Mouse (Mus musculus) embryonic facial prominence, embryonic 15.5 days (tissue): ENCODE results near the gene Nedd9. TPM values are rescaled to one million over a fixed set of nuclear protein-coding genes. Genes with fewer than 3 reads are reported as not detected.

Experiments
- ATAC-seq: fragments of 200-750 bp; cut with Nextera tagmentation; 2 replicates; pipeline ENCODE4 v1.8.0; 2017; ENCODE audit warnings: low read depth, moderate TSS enrichment; ENCODE audit not compliant: insufficient number of reproducible peaks, low FRiP score, low TSS enrichment
- H3K27ac ChIP-seq: fragments of 300-500 bp; sonication (generic); replicated peaks from 2 replicates; pipeline ENCODE4 v1.5.1; 2015; ENCODE audit warnings: mild to moderate bottlenecking, inconsistent platforms
- H3K27me3 ChIP-seq: fragments of 300-500 bp; sonication (generic); 2 replicates; pipeline ENCODE4 v1.6.1; 2015; ENCODE audit warnings: inconsistent platforms
- H3K36me3 ChIP-seq: fragments of 300-500 bp; sonication (generic); 2 replicates; pipeline ENCODE4 v1.6.1; 2015; ENCODE audit warnings: mild to moderate bottlenecking, inconsistent platforms
- H3K4me1 ChIP-seq: fragments of 300-500 bp; sonication (generic); 2 replicates; pipeline ENCODE4 v1.6.1; 2015; ENCODE audit warnings: inconsistent platforms
- H3K4me2 ChIP-seq: fragments of 300-500 bp; sonication (generic); replicated peaks from 2 replicates; pipeline ENCODE4 v1.6.1; 2015; ENCODE audit warnings: mild to moderate bottlenecking, inconsistent platforms
- H3K4me3 ChIP-seq: fragments of 300-500 bp; sonication (generic); replicated peaks from 2 replicates; pipeline ENCODE4 v1.5.1; 2015; ENCODE audit warnings: mild to moderate bottlenecking, inconsistent platforms
- H3K9ac ChIP-seq: fragments of 300-500 bp; sonication (generic); 2 replicates; pipeline ENCODE4 v1.6.1; 2015; ENCODE audit warnings: inconsistent platforms
- H3K9me3 ChIP-seq: fragments of 300-500 bp; sonication (generic); replicated peaks from 2 replicates; pipeline ENCODE4 v1.6.1; 2016; ENCODE audit warnings: inconsistent platforms
- whole genome bisulfite sequencing: fragments of 180-500 bp; shearing (Covaris S2); methylation state at CpG from one replicate; pipeline ENCODE4 v1.1.7; 2015; 5-methylcytosine and 5-hydroxymethylcytosine counted together
- polyA plus RNA-seq: library from polyadenylated mRNA; unstranded; fragments of >200 nt; fragmentation: Nextera tagmentation; extraction: Ambion mirVana; gene quantifications from 2 replicates; pipeline ENCODE4 v1.2.1, GENCODE M21; 2015

The Nedd9 gene
- polyA plus RNA-seq, 1 experiment from 2014 or later, result 32.3 TPM

DNA sequence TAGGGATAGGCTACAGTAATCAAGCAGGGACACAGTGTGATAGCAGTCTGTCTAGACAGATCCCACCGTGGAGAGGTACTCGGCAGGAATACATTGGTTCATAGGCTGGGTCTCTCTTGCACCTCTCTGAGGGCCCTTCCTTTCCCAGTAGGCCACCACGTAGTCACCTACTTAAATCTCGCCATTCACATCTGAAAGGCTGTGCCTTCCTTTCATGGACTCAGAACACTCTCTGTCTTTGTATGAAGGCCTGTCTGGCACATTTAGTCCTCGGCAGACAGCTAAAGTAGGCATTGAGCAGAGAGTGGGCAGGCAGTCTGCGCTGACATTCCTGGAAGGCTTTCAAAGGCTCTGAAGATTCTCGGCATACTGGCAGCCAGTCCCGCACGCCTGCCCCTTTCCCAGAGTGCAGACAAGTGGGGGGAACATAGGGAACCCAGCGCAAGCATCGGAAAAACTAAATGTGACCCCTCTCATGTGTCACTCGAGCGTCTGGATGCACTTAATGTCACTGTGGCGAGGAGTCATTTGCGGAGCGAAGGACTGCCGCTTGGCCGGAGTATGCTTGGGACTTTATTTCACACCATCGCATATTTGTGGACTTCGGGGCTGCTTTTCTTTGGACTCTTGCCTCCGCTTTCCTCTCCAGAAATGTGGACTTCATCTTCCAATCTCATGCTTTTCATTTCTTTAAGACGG, 147.4 kb downstream of the Nedd9 start:
- H3K9ac ChIP-seq, result no peak overlapping the region
- H3K4me1 ChIP-seq, result peaks cover 39% of the 10 kb centered on the region
- peak overlapping the region; percentile 31 for H3K4me2 ChIP-seq
- H3K9me3 ChIP-seq, result no peaks in the 10 kb centered on the region
- H3K4me3 ChIP-seq, result no peak overlapping the region
- peak; percentile 69 for ATAC-seq
- H3K36me3 ChIP-seq, result peaks cover 6% of the 10 kb centered on the region
- 30% methylated on average over 22 of the region's 22 CpGs for WGBS
- peak overlapping the region; percentile 88 for H3K27ac ChIP-seq
- no peaks in the 10 kb centered on the region for H3K27me3 ChIP-seq

DNA sequence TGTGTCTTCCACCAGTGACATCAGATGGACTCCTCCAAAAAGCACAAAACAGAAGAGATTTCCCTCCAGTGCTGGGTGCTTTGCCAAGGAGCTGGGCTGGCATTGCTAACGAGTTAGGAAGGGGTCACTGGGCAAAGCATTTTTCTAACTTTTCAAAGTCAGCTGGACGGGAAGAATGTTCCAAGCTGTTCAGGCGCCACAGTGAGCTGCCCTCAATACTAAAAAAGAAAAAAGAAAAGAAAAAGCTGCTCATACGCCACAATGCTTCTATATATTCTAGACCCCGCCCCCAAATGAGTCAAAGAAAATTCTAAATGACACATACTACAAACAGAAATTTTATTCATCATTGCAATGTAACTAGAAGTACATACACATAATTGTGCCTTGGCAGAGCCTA, 148.0 kb downstream of the Nedd9 start:
- peaks cover 39% of the 10 kb centered on the region for H3K4me1 ChIP-seq

GRCm38 (mm10) chr13:41337407-41337806, 149.8 kb downstream of the Nedd9 start:
- Histone ChIP-seq H3K9ac (no peak overlapping the region), H3K36me3 (peaks cover 6% of the 10 kb centered on the region), H3K4me3 (no peak overlapping the region), H3K4me2 (no peak overlapping the region), H3K4me1 (peaks cover 38% of the 10 kb centered on the region), H3K27ac (no peak overlapping the region), H3K9me3 (no peaks in the 10 kb centered on the region), H3K27me3 (no peaks in the 10 kb centered on the region)
- ATAC-seq, result no peak
- 85% methylated on average over 2 of the region's 2 CpGs for WGBS

More for the DNA sequence above, 148.0 kb downstream of the Nedd9 start:
- peak overlapping the region; percentile 88 for H3K27ac ChIP-seq
- no peak overlapping the region for H3K4me2 ChIP-seq
- no peaks in the 10 kb centered on the region for H3K27me3 ChIP-seq
- WGBS, result 65% methylated on average over 5 of the region's 5 CpGs
- H3K9me3 ChIP-seq, result no peaks in the 10 kb centered on the region
- ATAC-seq, result no peak
- H3K9ac ChIP-seq, result no peak overlapping the region
- peaks cover 6% of the 10 kb centered on the region for H3K36me3 ChIP-seq
- no peak overlapping the region for H3K4me3 ChIP-seq

DNA sequence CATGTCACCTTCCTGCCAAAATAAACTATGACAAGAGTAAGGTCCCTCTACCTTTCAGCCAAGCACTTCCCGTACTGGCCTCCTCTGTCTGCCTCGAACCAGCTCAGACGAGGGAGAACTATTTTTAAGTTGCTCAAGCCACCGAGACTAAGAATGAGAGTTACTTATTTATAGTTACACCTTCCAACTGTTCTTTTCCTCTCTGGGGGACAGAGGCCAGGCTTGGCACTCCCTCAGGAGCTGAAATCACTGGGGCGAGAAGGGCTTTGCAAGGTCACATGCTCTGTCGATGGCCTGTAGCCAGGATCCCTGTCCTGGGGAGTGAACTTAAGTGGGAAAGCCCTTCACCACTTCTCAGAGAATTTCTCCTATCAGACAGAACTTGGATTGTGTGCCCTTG, 150.9 kb downstream of the Nedd9 start:
- H3K27ac ChIP-seq, result no peak overlapping the region
- no peaks in the 10 kb centered on the region for H3K9me3 ChIP-seq
- ATAC-seq, result no peak
- no peak overlapping the region for H3K4me3 ChIP-seq
- H3K4me2 ChIP-seq, result no peak overlapping the region
- H3K27me3 ChIP-seq, result no peaks in the 10 kb centered on the region
- H3K4me1 ChIP-seq, result peaks cover 29% of the 10 kb centered on the region
- H3K36me3 ChIP-seq, result peaks cover 6% of the 10 kb centered on the region
- 38% methylated on average over 6 of the region's 6 CpGs for WGBS
- H3K9ac ChIP-seq, result no peak overlapping the region

DNA sequence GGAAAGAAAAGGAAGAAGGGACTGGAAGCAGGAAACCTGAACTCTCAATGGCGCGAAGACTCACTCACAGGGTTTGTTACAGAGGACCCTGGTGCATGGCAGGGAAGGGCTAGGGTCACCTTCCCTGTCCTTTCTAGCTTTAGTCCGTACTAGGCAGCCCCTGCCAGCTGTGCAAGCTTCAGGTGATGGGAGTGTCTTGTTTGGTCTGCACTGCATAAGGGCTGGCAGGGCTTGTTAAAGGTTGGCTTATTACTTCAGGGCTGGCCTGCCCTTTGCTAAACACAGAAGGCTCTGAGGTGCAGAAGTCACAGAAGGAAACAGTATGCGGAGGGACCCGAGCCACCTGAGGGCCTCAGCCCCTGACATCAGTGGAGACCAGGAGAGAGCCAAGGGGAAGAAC, 151.4 kb downstream of the Nedd9 start:
- no peaks in the 10 kb centered on the region for H3K9me3 ChIP-seq
- no peaks in the 10 kb centered on the region for H3K27me3 ChIP-seq
- no peak for ATAC-seq
- H3K4me2 ChIP-seq, result no peak overlapping the region
- 85% methylated on average over 5 of the region's 5 CpGs for WGBS
- no peak overlapping the region for H3K4me3 ChIP-seq
- no peak overlapping the region for H3K27ac ChIP-seq
- H3K36me3 ChIP-seq, result peaks cover 6% of the 10 kb centered on the region
- peaks cover 24% of the 10 kb centered on the region for H3K4me1 ChIP-seq
- H3K9ac ChIP-seq, result no peak overlapping the region

- ATAC-seq, result no peak
- Histone ChIP-seq H3K4me2 (no peak overlapping the region), H3K4me1 (peaks cover 15% of the 10 kb centered on the region), H3K4me3 (no peak overlapping the region), H3K36me3 (peaks cover 6% of the 10 kb centered on the region), H3K9ac (no peak overlapping the region), H3K27ac (no peak overlapping the region), H3K9me3 (no peaks in the 10 kb centered on the region), H3K27me3 (no peaks in the 10 kb centered on the region)
- 79% methylated on average over 5 of the region's 5 CpGs for WGBS
Observed at GRCm38 (mm10) chr13:41334641-41335000, 152.5 kb downstream of the Nedd9 start.

- H3K27me3 ChIP-seq, result no peaks in the 10 kb centered on the region
- H3K4me2 ChIP-seq, result no peak overlapping the region
- no peak overlapping the region for H3K4me3 ChIP-seq
- no peaks in the 10 kb centered on the region for H3K9me3 ChIP-seq
- H3K9ac ChIP-seq, result no peak overlapping the region
- no peak for ATAC-seq
- H3K36me3 ChIP-seq, result peaks cover 6% of the 10 kb centered on the region
- WGBS, result 73% methylated on average over 14 of the region's 14 CpGs
- peaks cover 9% of the 10 kb centered on the region for H3K4me1 ChIP-seq
- H3K27ac ChIP-seq, result no peak overlapping the region
Observed at GRCm38 (mm10) chr13:41333889-41334640, 153.1 kb downstream of the Nedd9 start.

DNA sequence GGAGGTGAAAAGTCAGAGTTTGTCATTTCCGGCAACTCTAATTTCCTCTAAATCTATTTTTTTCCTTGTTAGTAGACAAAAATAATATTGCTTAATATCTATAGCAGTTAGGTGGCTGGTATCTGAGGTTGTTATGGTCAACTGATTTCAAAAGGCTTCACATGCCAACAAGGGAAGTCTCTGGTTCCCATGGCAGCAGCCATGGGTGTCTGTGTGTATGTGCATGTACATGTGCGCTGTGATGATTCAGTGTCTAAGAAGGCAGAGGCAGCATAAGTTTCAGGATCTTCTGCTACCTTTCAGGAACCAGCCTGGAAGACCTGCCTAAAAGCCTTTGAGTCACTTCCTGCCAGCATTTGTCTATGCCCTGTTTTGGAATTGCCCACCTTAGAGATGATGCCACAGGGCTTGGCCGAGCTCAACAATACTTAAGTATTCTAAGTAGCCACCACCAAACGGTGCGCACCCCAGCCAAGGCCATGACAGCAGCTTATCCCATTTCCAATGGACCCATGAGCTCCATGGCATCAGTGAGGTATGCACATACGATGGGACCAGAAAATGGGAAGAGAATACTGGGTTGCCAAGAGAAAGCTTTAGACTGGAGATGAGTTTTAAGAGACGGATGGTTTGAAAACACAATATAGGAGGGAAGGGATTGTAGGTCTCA, 155.4 kb downstream of the Nedd9 start:
- Histone ChIP-seq H3K4me3 (no peak overlapping the region), H3K27ac (no peak overlapping the region), H3K9ac (no peak overlapping the region), H3K4me1 (0 out of 2 replicates have a peak, but pooled peaks cover 2% of the 10 kb centered on the region), H3K27me3 (no peaks in the 10 kb centered on the region), H3K4me2 (no peak overlapping the region), H3K9me3 (no peaks in the 10 kb centered on the region), H3K36me3 (no peaks in the 10 kb centered on the region)
- WGBS, result 90% methylated on average over 7 of the region's 7 CpGs
- no peak for ATAC-seq

- 0 out of 2 replicates have a peak, but pooled peaks cover 2% of the 10 kb centered on the region for H3K4me1 ChIP-seq
- no peak for ATAC-seq
Observed at GRCm38 (mm10) chr13:41330589-41331345, 156.4 kb downstream of the Nedd9 start.

DNA sequence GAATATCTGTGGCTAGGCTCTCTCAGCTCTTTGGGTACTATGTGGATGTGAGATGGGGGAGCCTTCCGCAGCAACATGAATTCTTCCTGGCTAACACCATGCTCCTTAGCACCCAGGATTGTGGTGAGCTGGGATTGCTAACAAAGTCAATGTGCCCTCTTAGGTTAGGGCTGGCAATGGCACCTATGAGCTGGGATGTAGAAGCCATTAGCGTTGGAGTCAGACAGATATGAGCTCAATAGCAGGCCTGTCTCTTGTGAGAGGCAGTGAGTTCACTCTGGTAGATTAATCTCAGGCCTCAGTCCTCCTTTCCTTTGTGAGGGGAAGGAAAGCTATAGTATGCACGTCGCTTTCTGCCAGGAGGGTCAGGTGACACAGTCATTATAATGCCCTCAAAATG, 157.1 kb downstream of the Nedd9 start:
- Histone ChIP-seq H3K4me3 (no peak overlapping the region), H3K9ac (no peak overlapping the region), H3K4me2 (no peak overlapping the region), H3K27ac (no peak overlapping the region), H3K27me3 (no peaks in the 10 kb centered on the region), H3K4me1 (0 out of 2 replicates have a peak, but pooled peaks cover 2% of the 10 kb centered on the region), H3K36me3 (no peaks in the 10 kb centered on the region), H3K9me3 (no peaks in the 10 kb centered on the region)
- ATAC-seq, result no peak
- WGBS, result 88% methylated on average over 4 of the region's 4 CpGs

More at GRCm38 (mm10) chr13:41330589-41331345, 156.4 kb downstream of the Nedd9 start:
- no peak overlapping the region for H3K4me3 ChIP-seq
- no peak overlapping the region for H3K9ac ChIP-seq
- H3K36me3 ChIP-seq, result no peaks in the 10 kb centered on the region
- H3K4me2 ChIP-seq, result no peak overlapping the region
- no peaks in the 10 kb centered on the region for H3K9me3 ChIP-seq
- WGBS, result 71% methylated on average over 11 of the region's 11 CpGs
- no peaks in the 10 kb centered on the region for H3K27me3 ChIP-seq
- no peak overlapping the region for H3K27ac ChIP-seq

GRCm38 (mm10) chr13:41328481-41328880, 158.7 kb downstream of the Nedd9 start:
- 0 out of 2 replicates have a peak, but pooled peaks cover 3% of the 10 kb centered on the region for H3K36me3 ChIP-seq
- H3K4me1 ChIP-seq, result no peaks in the 10 kb centered on the region
- H3K27ac ChIP-seq, result no peak overlapping the region
- H3K27me3 ChIP-seq, result no peaks in the 10 kb centered on the region
- 62% methylated on average over 2 of the region's 2 CpGs for WGBS
- ATAC-seq, result no peak
- H3K4me3 ChIP-seq, result no peak overlapping the region
- no peak overlapping the region for H3K9ac ChIP-seq
- no peaks in the 10 kb centered on the region for H3K9me3 ChIP-seq
- no peak overlapping the region for H3K4me2 ChIP-seq
